Comparison of ENCODE assay signal across 29 mouse cellular contexts in the genomic region with DNA sequence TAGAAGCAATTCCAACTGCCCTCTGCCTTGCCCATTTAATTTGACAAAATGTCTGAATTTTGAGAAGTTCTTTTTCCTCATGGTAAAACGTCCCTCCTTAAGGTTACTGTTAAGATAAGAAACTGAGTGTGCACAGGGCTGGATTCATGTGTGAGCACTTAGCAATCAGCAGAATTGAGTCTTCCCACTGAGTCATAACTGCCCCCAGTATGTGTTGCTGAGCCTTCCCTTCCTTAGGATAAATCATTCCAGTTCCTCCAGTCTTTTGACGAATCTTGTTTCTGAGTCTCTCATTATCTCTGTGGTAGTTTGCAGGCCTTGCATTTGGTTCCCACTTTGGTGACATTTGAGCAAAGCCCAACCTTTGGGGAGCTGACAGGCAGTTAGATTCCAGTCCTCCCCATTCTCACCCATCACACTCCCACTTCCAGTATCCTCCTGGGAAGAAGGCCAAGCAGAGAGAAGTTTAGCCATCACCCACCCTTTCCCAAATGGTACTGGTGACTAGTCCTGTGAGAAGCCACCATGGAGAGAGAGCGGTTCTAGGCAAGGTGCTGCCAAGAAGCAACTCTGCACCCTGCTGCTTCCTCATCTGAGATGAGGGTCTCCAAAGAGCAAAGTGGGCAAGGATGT. TPM values are rescaled to one million over a fixed set of nuclear protein-coding genes. Genes with fewer than 3 reads are reported as not detected.
DNase-seq lines count a peak whose midpoint lies in the region; ATAC-seq and TF ChIP-seq lines count a peak whose summit lies in the region.
"Had no signal": no experiment of that assay in that cellular context is flagged by ENCODE, and none has a peak within 500 bp of the region (broad histone marks: within the 10 kb centered on the region; RNA-seq: fewer than 3 reads in every experiment).

No protein-coding gene starts in this region.

- H3K9ac ChIP-seq in hindbrain, embryonic 11.5 days (ENCODE audit: low read depth, low read length) = no peak overlapping the region
- H3K9ac ChIP-seq: forebrain, postnatal 0 days; heart, embryonic 13.5 days; hindbrain, embryonic 13.5 days; intestine, embryonic 15.5 days had no signal

- no peak overlapping the region for H3K4me2 ChIP-seq in hindbrain, embryonic 11.5 days (replicated peaks; ENCODE audit: low read depth, low read length)
- H3K4me2 ChIP-seq: heart, embryonic 13.5 days; hindbrain, embryonic 13.5 days; intestine, embryonic 15.5 days had no signal

- no peaks in the 10 kb centered on the region for H3K4me1 ChIP-seq in olfactory bulb, adult 2 months (ENCODE audit: control insufficient read depth, insufficient read depth, low read length)
- no peaks in the 10 kb centered on the region for H3K4me1 ChIP-seq in hindbrain, embryonic 11.5 days (replicated peaks; ENCODE audit: control insufficient read depth, insufficient read depth, low read length)
- H3K4me1 ChIP-seq: heart, embryonic 10.5 days; heart, embryonic 13.5 days; hindbrain, embryonic 13.5 days; intestine, embryonic 15.5 days had no signal

- no peak overlapping the region for H3K4me3 ChIP-seq in olfactory bulb, adult 2 months (ENCODE audit: insufficient read depth, low read depth, low read length)
- no peak overlapping the region for H3K4me3 ChIP-seq in hindbrain, embryonic 11.5 days (ENCODE audit: low read depth, low read length)
- H3K4me3 ChIP-seq: heart, adult 2 months; heart, embryonic 10.5 days; heart, embryonic 13.5 days; hindbrain, embryonic 13.5 days; intestine, embryonic 15.5 days had no signal

- DNase-seq in frontal cortex, adult 2 months (ENCODE audit: extremely low spot score in 1 of 2, low spot score in 1 of 2) = peak; percentile 21 to 73
- DNase-seq in frontal cortex, postnatal 10 days (ENCODE audit: low spot score in 2 of 2) = no peak
- DNase-seq in right cerebral cortex, adult 18-20 months = peak; percentile 43
- DNase-seq in right cerebral cortex, postnatal 14 days = no peak
- DNase-seq in brain, adult 2 months (ENCODE audit: low read depth, low spot score) = peak; percentile 78
- DNase-seq in kidney, adult 8-10 months = no peak
- no peak for DNase-seq in hindbrain, embryonic 11.5 days (ENCODE audit: low spot score)
- DNase-seq: adrenal gland, adult 2 months; adrenal gland, postnatal 25 days; B cell, adult 2 months; cerebellum, adult 18-20 months; cerebellum, adult 9-10 months; cerebellum, postnatal 14 days; forebrain, postnatal 0 days; gastrocnemius, postnatal 10 days; gastrocnemius, postnatal 36 days; heart, adult 2 months; heart, postnatal 14 days; heart, postnatal 4 days had no signal

- no peaks in the 10 kb centered on the region for H3K36me3 ChIP-seq in hindbrain, embryonic 11.5 days (ENCODE audit: control insufficient read depth, insufficient read depth, low read length)
- H3K36me3 ChIP-seq: G1E; heart, embryonic 10.5 days; heart, embryonic 13.5 days; hindbrain, embryonic 13.5 days; intestine, embryonic 15.5 days had no signal

- no peaks in the 10 kb centered on the region for H3K9me3 ChIP-seq in hindbrain, embryonic 11.5 days (ENCODE audit: control insufficient read depth, low read length)
- H3K9me3 ChIP-seq: G1E; heart, embryonic 10.5 days; heart, embryonic 13.5 days; hindbrain, embryonic 13.5 days; intestine, embryonic 15.5 days had no signal

- TF ChIP-seq POLR2A in olfactory bulb, adult 2 months (IDR thresholded peaks at IDR 0.05; ENCODE audit: insufficient read depth, low read depth, low read length) = no peak

- no peaks in the 10 kb centered on the region for H3K27me3 ChIP-seq in hindbrain, embryonic 11.5 days (ENCODE audit: control insufficient read depth, insufficient read depth, low read length)
- H3K27me3 ChIP-seq: CH12.LX; heart, embryonic 13.5 days; hindbrain, embryonic 13.5 days; intestine, embryonic 15.5 days; Patski had no signal

- peak overlapping the region; percentile 20; the same call in 1 of the 2 replicates for H3K27ac ChIP-seq in olfactory bulb, adult 2 months (ENCODE audit: insufficient read depth, low read depth, low read length)
- no peak overlapping the region for H3K27ac ChIP-seq in hindbrain, embryonic 11.5 days (ENCODE audit: low read depth, low read length)
- H3K27ac ChIP-seq: heart, adult 2 months; heart, embryonic 10.5 days; heart, embryonic 13.5 days; hindbrain, embryonic 13.5 days; intestine, embryonic 15.5 days had no signal

- WGBS in olfactory bulb, adult 2 months = 49% methylated on average over 3 of the region's 3 CpGs
- 87% methylated on average over 3 of the region's 3 CpGs for WGBS in hindbrain, embryonic 11.5 days

- no peak for TF ChIP-seq CTCF in olfactory bulb, adult 2 months (IDR thresholded peaks at IDR 0.05; ENCODE audit: insufficient read depth, low read depth, low read length)

- no peak for ATAC-seq in hindbrain, embryonic 11.5 days (ENCODE audit: low FRiP score)
- ATAC-seq: forebrain, embryonic 14.5 days; forebrain, postnatal 0 days; hindbrain, embryonic 16.5 days; intestine, embryonic 15.5 days; Patski had no signal

RNA-seq across cellular contexts. Expression of gene Col24a1, which starts 37.4 kb away (rescaled TPM):
- polyA plus RNA-seq in frontal cortex, adult 2 months (2012; rRNA removed) = 20.0 TPM in 2 replicates
- polyA plus RNA-seq in olfactory bulb, adult 2 months (2012; ENCODE audit: insufficient read depth, insufficient read length, low replicate concordance, missing spikeins) = not detected in 2 replicates
- 0.40 and 0.63 TPM in 2 replicates for polyA plus RNA-seq in hindbrain, embryonic 11.5 days (2014; fragmentation: Nextera tagmentation; extraction: Ambion mirVana)
- polyA plus RNA-seq: G1E had no signal

Comparison
In these comparisons a context has a peak if more than half of its experiments do, and no peak if none do; other contexts are left out.
1. DNase-seq: peak in frontal cortex, adult 2 months (2 of 2), right cerebral cortex, adult 18-20 months (single experiment) and brain, adult 2 months (single experiment); none in frontal cortex, postnatal 10 days (0 of 2), right cerebral cortex, postnatal 14 days (single experiment), kidney, adult 8-10 months (0 of 2) and hindbrain, embryonic 11.5 days (single experiment).